Mouse (Mus musculus) 3134 (cell line): ENCODE data around the gene Antxr1.
A peak's percentile ranks its signal among the peaks of the same experiment; 100 is the strongest.

Experiments used
- DNase-seq: peaks from one replicate; pipeline ENCODE4 v3.0.0-alpha.2; 2011; ENCODE audit warnings: low spot score; ENCODE audit not compliant: insufficient read length; ENCODE audit errors: extremely low read depth

The Antxr1 gene

GRCm38 (mm10) chr6:87150471-87150870 is 185.2 kb downstream of the Antxr1 start:
- no peak for DNase-seq

- DNase-seq = no peak
Observed at GRCm38 (mm10) chr6:87147921-87148320, 187.7 kb downstream of the Antxr1 start.

GRCm38 (mm10) chr6:87143594-87143993 is 192.0 kb downstream of the Antxr1 start:
- no peak for DNase-seq

- no peak for DNase-seq
Observed at GRCm38 (mm10) chr6:87142239-87142638, 193.4 kb downstream of the Antxr1 start.

GRCm38 (mm10) chr6:87139796-87140553 is 195.6 kb downstream of the Antxr1 start:
- no peak for DNase-seq

- no peak for DNase-seq
Observed at GRCm38 (mm10) chr6:87138479-87138878, 197.1 kb downstream of the Antxr1 start.

- DNase-seq = no peak
Observed at GRCm38 (mm10) chr6:87133966-87134546, 201.6 kb downstream of the Antxr1 start.

- no peak for DNase-seq
Observed at GRCm38 (mm10) chr6:87133520-87133919, 202.1 kb downstream of the Antxr1 start.

- no peak for DNase-seq
Observed at GRCm38 (mm10) chr6:87131078-87131477, 204.5 kb downstream of the Antxr1 start.

- DNase-seq = no peak
Observed at GRCm38 (mm10) chr6:87130628-87131027, 205.0 kb downstream of the Antxr1 start.

GRCm38 (mm10) chr6:87129861-87130260 is 205.8 kb downstream of the Antxr1 start:
- DNase-seq = no peak

GRCm38 (mm10) chr6:87127049-87127753 is 208.4 kb downstream of the Antxr1 start:
- no peak for DNase-seq

GRCm38 (mm10) chr6:87123973-87124372 is 211.6 kb downstream of the Antxr1 start:
- DNase-seq = no peak

- DNase-seq = no peak
Observed at GRCm38 (mm10) chr6:87123406-87123805, 212.2 kb downstream of the Antxr1 start.

GRCm38 (mm10) chr6:87121961-87122360 is 213.7 kb downstream of the Antxr1 start:
- DNase-seq = no peak

GRCm38 (mm10) chr6:87120661-87121060 is 215.0 kb downstream of the Antxr1 start:
- no peak for DNase-seq

GRCm38 (mm10) chr6:87119975-87120374 is 215.6 kb downstream of the Antxr1 start:
- no peak for DNase-seq

- no peak for DNase-seq
Observed at GRCm38 (mm10) chr6:87119066-87119837, 216.4 kb downstream of the Antxr1 start.

GRCm38 (mm10) chr6:87116596-87116995 is 219.0 kb downstream of the Antxr1 start:
- DNase-seq = no peak

GRCm38 (mm10) chr6:87115981-87116380 is 219.6 kb downstream of the Antxr1 start:
- DNase-seq = no peak

GRCm38 (mm10) chr6:87112125-87112524 is 223.5 kb downstream of the Antxr1 start:
- DNase-seq = peak; percentile 24
